Mouse (Mus musculus) liver, embryonic 13.5 days (tissue): ENCODE measurements at regions not wholly inside any gene's neighbourhood (a gene's known extent, or its start where the extent isn't known, plus 50 kb on each side); places are given as distances from the start of the nearest gene placed in this dataset.

ENCODE experiments used
- ATAC-seq: fragments of 200-750 bp; cut with Nextera tagmentation; 2 replicates; pipeline ENCODE4 v1.8.0; 2017; ENCODE audit warnings: low read depth, mild to moderate bottlenecking, moderate number of reproducible peaks, moderate library complexity
- DNase-seq: peaks from one replicate; pipeline ENCODE4 v3.0.0; 2022
- H3K27ac ChIP-seq: fragments of 300-500 bp; sonication (generic); 2 replicates; pipeline ENCODE4 v1.5.1; 2015; ENCODE audit warnings: moderate library complexity, mild to moderate bottlenecking, inconsistent platforms
- H3K27me3 ChIP-seq: fragments of 300-500 bp; sonication (generic); 2 replicates; pipeline ENCODE4 v1.6.1; 2015; ENCODE audit warnings: mild to moderate bottlenecking, inconsistent platforms
- H3K36me3 ChIP-seq: fragments of 300-500 bp; sonication (generic); 2 replicates; pipeline ENCODE4 v1.6.1; 2015; ENCODE audit warnings: mild to moderate bottlenecking, inconsistent platforms
- H3K4me1 ChIP-seq: fragments of 300-500 bp; sonication (generic); replicated peaks from 2 replicates; pipeline ENCODE4 v1.6.1; 2015; ENCODE audit warnings: inconsistent platforms
- H3K4me2 ChIP-seq: fragments of 300-500 bp; sonication (generic); 2 replicates; pipeline ENCODE4 v1.6.1; 2015; ENCODE audit warnings: inconsistent platforms, mild to moderate bottlenecking, moderate library complexity
- H3K4me3 ChIP-seq: fragments of 300-500 bp; sonication (generic); replicated peaks from 2 replicates; pipeline ENCODE4 v1.5.1; 2015; ENCODE audit warnings: mild to moderate bottlenecking, inconsistent platforms
- H3K9ac ChIP-seq: fragments of 300-500 bp; sonication (generic); 2 replicates; pipeline ENCODE4 v1.6.1; 2015; ENCODE audit warnings: mild to moderate bottlenecking, inconsistent platforms
- H3K9me3 ChIP-seq: fragments of 300-500 bp; sonication (generic); replicated peaks from 2 replicates; pipeline ENCODE4 v1.6.1; 2016; ENCODE audit warnings: inconsistent platforms
- WGBS: fragments of 180-500 bp; shearing (Covaris S2); methylation state at CpG from one replicate; pipeline ENCODE4 v1.1.7; 2015; ENCODE audit not compliant: insufficient replicate concordance; 5-methylcytosine and 5-hydroxymethylcytosine counted together

- Histone ChIP-seq H3K4me3 (no peak overlapping the region), H3K9ac (no peak overlapping the region), H3K4me1 (no peaks in the 10 kb centered on the region), H3K4me2 (no peak overlapping the region), H3K36me3 (no peaks in the 10 kb centered on the region), H3K27ac (no peak overlapping the region), H3K9me3 (no peaks in the 10 kb centered on the region), H3K27me3 (no peaks in the 10 kb centered on the region)
- WGBS = 72% methylated on average over 2 of the region's 2 CpGs
- DNase-seq (no peak), ATAC-seq (no peak)
Observed at GRCm38 (mm10) chr2:159889701-159890100, 444.3 kb downstream of the Gm826 start.

- 75% methylated on average over 6 of the region's 6 CpGs for WGBS
- DNase-seq (no peak), ATAC-seq (no peak)
Observed at GRCm38 (mm10) chr2:159884773-159885459, 449.0 kb downstream of the Gm826 start.

GRCm38 (mm10) chr2:159866981-159867380 is 467.0 kb downstream of the Gm826 start:
- DNase-seq (no peak), ATAC-seq (no peak)
- H3K36me3 ChIP-seq = no peaks in the 10 kb centered on the region
- no peak overlapping the region for H3K27ac ChIP-seq
- no peak overlapping the region for H3K4me3 ChIP-seq
- no peak overlapping the region for H3K4me2 ChIP-seq
- 29% methylated on average over 2 of the region's 2 CpGs for WGBS
- H3K27me3 ChIP-seq = no peaks in the 10 kb centered on the region
- H3K9me3 ChIP-seq = no peaks in the 10 kb centered on the region
- no peak overlapping the region for H3K9ac ChIP-seq
- no peaks in the 10 kb centered on the region for H3K4me1 ChIP-seq

More at GRCm38 (mm10) chr2:159884773-159885459, 449.0 kb downstream of the Gm826 start:
- H3K4me3 ChIP-seq = no peak overlapping the region
- no peak overlapping the region for H3K27ac ChIP-seq
- H3K27me3 ChIP-seq = no peaks in the 10 kb centered on the region
- H3K4me2 ChIP-seq = no peak overlapping the region
- H3K36me3 ChIP-seq = no peaks in the 10 kb centered on the region
- H3K9ac ChIP-seq = no peak overlapping the region
- H3K9me3 ChIP-seq = no peaks in the 10 kb centered on the region
- no peaks in the 10 kb centered on the region for H3K4me1 ChIP-seq

- H3K36me3 ChIP-seq = no peaks in the 10 kb centered on the region
- H3K4me3 ChIP-seq = no peak overlapping the region
- WGBS = 61% methylated on average over 1 of the region's 1 CpGs
- no peak overlapping the region for H3K9ac ChIP-seq
- no peak for DNase-seq
- no peak overlapping the region for H3K4me2 ChIP-seq
- ATAC-seq = no peak
- H3K27me3 ChIP-seq = no peaks in the 10 kb centered on the region
- H3K9me3 ChIP-seq = no peaks in the 10 kb centered on the region
- no peak overlapping the region for H3K27ac ChIP-seq
- no peaks in the 10 kb centered on the region for H3K4me1 ChIP-seq
Observed at GRCm38 (mm10) chr2:159866391-159866790, 467.6 kb downstream of the Gm826 start.

- Histone ChIP-seq H3K27ac (no peak overlapping the region), H3K9me3 (no peaks in the 10 kb centered on the region), H3K4me3 (no peak overlapping the region), H3K4me2 (no peak overlapping the region), H3K9ac (no peak overlapping the region), H3K4me1 (no peaks in the 10 kb centered on the region), H3K36me3 (no peaks in the 10 kb centered on the region), H3K27me3 (no peaks in the 10 kb centered on the region)
- DNase-seq (no peak), ATAC-seq (no peak)
- WGBS = 47% methylated on average over 1 of the region's 1 CpGs
Observed at GRCm38 (mm10) chr2:159863185-159863584, 470.8 kb downstream of the Gm826 start.

GRCm38 (mm10) chr2:159853891-159854665 is 479.9 kb downstream of the Gm826 start:
- Histone ChIP-seq H3K4me1 (no peaks in the 10 kb centered on the region), H3K4me2 (no peak overlapping the region), H3K4me3 (no peak overlapping the region), H3K36me3 (no peaks in the 10 kb centered on the region), H3K9me3 (no peaks in the 10 kb centered on the region), H3K27ac (no peak overlapping the region), H3K9ac (no peak overlapping the region), H3K27me3 (no peaks in the 10 kb centered on the region)
- 57% methylated on average over 5 of the region's 5 CpGs for WGBS
- DNase-seq = no peak
- no peak for ATAC-seq

GRCm38 (mm10) chr2:159852959-159853358 is 481.0 kb downstream of the Gm826 start:
- 74% methylated on average over 4 of the region's 4 CpGs for WGBS
- Histone ChIP-seq H3K36me3 (no peaks in the 10 kb centered on the region), H3K9me3 (no peaks in the 10 kb centered on the region), H3K4me3 (no peak overlapping the region), H3K27ac (no peak overlapping the region), H3K9ac (no peak overlapping the region), H3K4me1 (no peaks in the 10 kb centered on the region), H3K4me2 (no peak overlapping the region), H3K27me3 (no peaks in the 10 kb centered on the region)
- DNase-seq (no peak), ATAC-seq (no peak)

GRCm38 (mm10) chr2:159832488-159833113 is 501.4 kb downstream of the Gm826 start:
- Histone ChIP-seq H3K36me3 (no peaks in the 10 kb centered on the region), H3K4me3 (no peak overlapping the region), H3K27me3 (no peaks in the 10 kb centered on the region), H3K27ac (no peak overlapping the region), H3K4me2 (no peak overlapping the region), H3K9ac (no peak overlapping the region), H3K4me1 (no peaks in the 10 kb centered on the region), H3K9me3 (no peaks in the 10 kb centered on the region)
- 67% methylated on average over 7 of the region's 7 CpGs for WGBS
- ATAC-seq (no peak), DNase-seq (no peak)

GRCm38 (mm10) chr2:159826417-159826816 is 507.5 kb downstream of the Gm826 start:
- H3K27ac ChIP-seq = no peak overlapping the region
- H3K4me2 ChIP-seq = no peak overlapping the region
- no peaks in the 10 kb centered on the region for H3K9me3 ChIP-seq
- H3K4me3 ChIP-seq = no peak overlapping the region
- 56% methylated on average over 2 of the region's 2 CpGs for WGBS
- ATAC-seq (no peak), DNase-seq (no peak)
- H3K9ac ChIP-seq = no peak overlapping the region
- H3K4me1 ChIP-seq = no peaks in the 10 kb centered on the region
- no peaks in the 10 kb centered on the region for H3K27me3 ChIP-seq
- no peaks in the 10 kb centered on the region for H3K36me3 ChIP-seq

GRCm38 (mm10) chr2:159818556-159818955 is 515.4 kb downstream of the Gm826 start:
- Histone ChIP-seq H3K36me3 (no peaks in the 10 kb centered on the region), H3K27me3 (no peaks in the 10 kb centered on the region), H3K4me3 (no peak overlapping the region), H3K4me1 (no peaks in the 10 kb centered on the region), H3K27ac (no peak overlapping the region), H3K9me3 (0 out of 2 replicates have a peak, but pooled peaks cover 3% of the 10 kb centered on the region), H3K9ac (no peak overlapping the region), H3K4me2 (no peak overlapping the region)
- DNase-seq (no peak), ATAC-seq (no peak)
- WGBS = 77% methylated on average over 2 of the region's 2 CpGs

GRCm38 (mm10) chr2:159816344-159816743 is 517.6 kb downstream of the Gm826 start:
- H3K9ac ChIP-seq = no peak overlapping the region
- ATAC-seq = no peak
- no peak overlapping the region for H3K4me2 ChIP-seq
- no peak overlapping the region for H3K27ac ChIP-seq
- WGBS = 70% methylated on average over 8 of the region's 8 CpGs
- H3K36me3 ChIP-seq = no peaks in the 10 kb centered on the region
- H3K27me3 ChIP-seq = no peaks in the 10 kb centered on the region
- H3K9me3 ChIP-seq = 0 out of 2 replicates have a peak, but pooled peaks cover 3% of the 10 kb centered on the region
- no peak for DNase-seq
- no peak overlapping the region for H3K4me3 ChIP-seq
- no peaks in the 10 kb centered on the region for H3K4me1 ChIP-seq
